Mouse (Mus musculus): Measurements from ENCODE around the gene Rbms2. TPM values are rescaled to one million over a fixed set of nuclear protein-coding genes. Genes with fewer than 3 reads are reported as not detected.
A peak's percentile ranks its signal among the peaks of the same experiment; 100 is the strongest.

Gene Rbms2
- total and polyA plus RNA-seq, 3 experiments, result 91.9 to 98.4 (median 94.7) TPM

DNA sequence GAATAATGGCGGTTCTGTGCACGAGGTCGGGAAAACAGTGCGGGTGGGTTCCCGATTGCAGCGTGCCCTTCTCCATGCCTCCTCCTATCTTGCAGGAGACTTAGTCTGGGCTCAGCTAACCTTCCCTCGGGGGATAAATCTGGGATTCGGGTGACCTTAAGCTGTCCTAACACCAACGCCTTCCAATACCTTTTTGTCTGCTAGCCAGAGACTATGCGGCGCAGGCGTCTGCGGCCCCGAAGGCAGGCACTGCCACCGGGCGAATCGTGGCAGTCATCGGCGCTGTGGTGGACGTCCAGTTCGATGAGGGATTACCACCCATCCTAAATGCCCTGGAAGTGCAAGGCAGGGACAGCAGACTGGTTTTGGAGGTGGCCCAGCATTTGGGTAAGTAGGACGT is 96.4 kb downstream of the Rbms2 start:
- Histone ChIP-seq H3K27ac (peak overlapping the region; percentile 94), H3K9ac (ENCODE audit: low read depth, low read length) (peak overlapping the region; percentile 86), H3K79me2 (replicated peaks; ENCODE audit: control insufficient read depth, insufficient read depth, low read length) (peaks cover 7% of the 10 kb centered on the region), H3K4me3 (peak overlapping the region; percentile 92), H3K27me3 (ENCODE audit: control insufficient read depth, insufficient read depth, low read length) (no peaks in the 10 kb centered on the region), H3K36me3 (ENCODE audit: control insufficient read depth, insufficient read depth, low read length) (peaks cover 35% of the 10 kb centered on the region), H3K4me1 (ENCODE audit: control insufficient read depth, insufficient read depth, low read length) (peaks cover 6% of the 10 kb centered on the region)
- WGBS, result under 1% methylated on average over 22 of the region's 22 CpGs
- TF ChIP-seq CTCF (IDR thresholded peaks at IDR 0.05) (no peak), POLR2A (IDR thresholded peaks at IDR 0.05; ENCODE audit: insufficient read depth, low read depth, low read length) (no peak), EP300 (IDR thresholded peaks at IDR 0.05; ENCODE audit: insufficient read depth, low read depth, low read length) (no peak)
- intact Hi-C loops (cut with DNase I), result loop anchor here (1.0 to 2.0 kb wide), 2 partner anchors 25 to 46 kb away; partner anchors contain the start of gene Ptges3
- DNase-seq, result no peak

GRCm38 (mm10) chr10:128082880-128083421 is 97.1 kb downstream of the Rbms2 start, which contains the start of gene Atp5b:
Gene Atp5b, plus strand, starts transcription at chr10:128083273.
- peak; percentile 94 to 98 for DNase-seq

DNA sequence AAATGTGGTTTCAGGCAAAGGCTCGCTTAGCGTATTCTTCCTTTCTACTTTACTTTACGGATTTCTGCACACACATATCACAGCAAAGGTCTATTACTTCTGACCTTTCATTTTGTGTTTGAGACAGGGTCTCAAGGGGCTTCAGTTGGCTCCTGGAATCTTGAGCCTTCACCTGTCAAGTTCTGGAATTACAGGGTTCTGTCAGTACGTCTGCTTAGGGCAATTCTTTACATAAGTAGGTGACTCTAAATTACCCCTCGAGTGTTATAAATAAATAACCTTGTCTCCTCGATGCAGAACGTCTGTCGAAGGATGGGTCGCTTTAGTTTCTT is 97.7 kb downstream of the Rbms2 start:
- WGBS, result 4% methylated on average over 9 of the region's 9 CpGs
- DNase-seq, result no peak
- Histone ChIP-seq H3K79me2 (replicated peaks; ENCODE audit: control insufficient read depth, insufficient read depth, low read length) (peaks cover 7% of the 10 kb centered on the region), H3K27me3 (ENCODE audit: control insufficient read depth, insufficient read depth, low read length) (no peaks in the 10 kb centered on the region), H3K4me1 (ENCODE audit: control insufficient read depth, insufficient read depth, low read length) (peaks cover 6% of the 10 kb centered on the region), H3K4me3 (peak overlapping the region; percentile 75), H3K36me3 (ENCODE audit: control insufficient read depth, insufficient read depth, low read length) (peaks cover 25% of the 10 kb centered on the region), H3K27ac (peak overlapping the region; percentile 89), H3K9ac (ENCODE audit: low read depth, low read length) (peak overlapping the region; percentile 86)
- intact Hi-C loops (cut with DNase I), result loop anchor here (2.0 kb wide), 1 partner anchor 24 kb away; the partner anchor contains the start of gene Ptges3
- TF ChIP-seq CTCF (IDR thresholded peaks at IDR 0.05), result no peak
- TF ChIP-seq POLR2A (IDR thresholded peaks at IDR 0.05; ENCODE audit: insufficient read depth, low read depth, low read length), result no peak
- no peak for TF ChIP-seq EP300 (IDR thresholded peaks at IDR 0.05; ENCODE audit: insufficient read depth, low read depth, low read length)

More at GRCm38 (mm10) chr10:128082880-128083421, 97.1 kb downstream of the Rbms2 start, which contains the start of gene Atp5b:
- intact Hi-C loops (cut with DNase I), result loop anchor here (1.0 to 2.0 kb wide), 2 partner anchors 24 to 46 kb away; partner anchors contain the start of gene Ptges3
- H3K9ac ChIP-seq (ENCODE audit: low read depth, low read length), result peak within 1 kb of the TSS; percentile 86
- peaks cover 6% of the 10 kb centered on the region for H3K4me1 ChIP-seq (ENCODE audit: control insufficient read depth, insufficient read depth, low read length)
- peaks cover 7% of the 10 kb centered on the region for H3K79me2 ChIP-seq (replicated peaks; ENCODE audit: control insufficient read depth, insufficient read depth, low read length)
- H3K27me3 ChIP-seq (ENCODE audit: control insufficient read depth, insufficient read depth, low read length), result no peaks in the 10 kb centered on the region
- TF ChIP-seq POLR2A (IDR thresholded peaks at IDR 0.05; ENCODE audit: insufficient read depth, low read depth, low read length), result peak; percentile 90
- no peak for TF ChIP-seq CTCF (IDR thresholded peaks at IDR 0.05)
- peak; percentile 77 for TF ChIP-seq EP300 (IDR thresholded peaks at IDR 0.05; ENCODE audit: insufficient read depth, low read depth, low read length)
- WGBS, result under 1% methylated on average over 34 of the region's 34 CpGs
- peaks cover 30% of the 10 kb centered on the region for H3K36me3 ChIP-seq (ENCODE audit: control insufficient read depth, insufficient read depth, low read length)
- H3K27ac ChIP-seq, result peak within 1 kb of the TSS; percentile 94
- H3K4me3 ChIP-seq, result peak within 1 kb of the TSS; percentile 92

DNA sequence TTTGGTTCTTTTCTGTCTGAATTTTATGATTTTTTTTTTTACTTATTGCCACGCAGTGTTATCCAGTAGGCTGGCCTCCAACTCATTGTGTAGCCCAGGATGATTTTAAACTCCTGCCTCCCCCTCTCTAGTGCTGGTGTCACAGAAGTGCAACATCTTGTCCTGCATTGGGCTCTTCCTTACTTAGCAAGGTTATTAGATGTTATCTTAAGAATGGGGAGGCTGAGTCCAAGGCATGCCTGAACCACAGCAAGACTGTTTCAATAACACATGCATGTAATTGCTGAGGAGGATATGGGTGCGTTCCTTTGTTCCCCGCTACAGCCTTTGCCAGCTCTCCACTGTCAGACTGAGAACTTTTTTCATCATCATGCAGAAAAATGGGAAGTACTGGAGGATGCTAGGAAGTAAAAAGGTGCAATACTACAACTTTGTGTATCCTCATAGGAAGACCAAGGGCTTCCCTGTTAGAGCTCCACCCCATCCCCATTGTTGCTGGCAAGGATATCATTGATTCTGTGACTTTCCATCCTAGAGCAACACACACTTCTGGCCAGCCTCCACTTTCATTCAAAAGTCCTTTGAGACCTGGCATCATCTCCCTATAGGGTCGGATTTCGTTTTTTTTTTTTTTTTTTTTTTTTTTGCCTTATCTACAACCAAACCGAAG is 98.2 kb downstream of the Rbms2 start:
- peaks cover 23% of the 10 kb centered on the region for H3K36me3 ChIP-seq (ENCODE audit: control insufficient read depth, insufficient read depth, low read length)
- peaks cover 7% of the 10 kb centered on the region for H3K79me2 ChIP-seq (replicated peaks; ENCODE audit: control insufficient read depth, insufficient read depth, low read length)
- no peak for DNase-seq
- peak overlapping the region; percentile 89 for H3K27ac ChIP-seq
- 22% methylated on average over 6 of the region's 6 CpGs for WGBS
- H3K9ac ChIP-seq (ENCODE audit: low read depth, low read length), result peak overlapping the region; percentile 86
- intact Hi-C loops (cut with DNase I), result loop anchor here (2.0 kb wide), 1 partner anchor 23 kb away; the partner anchor contains the start of gene Ptges3
- H3K4me1 ChIP-seq (ENCODE audit: control insufficient read depth, insufficient read depth, low read length), result peaks cover 6% of the 10 kb centered on the region
- no peak for TF ChIP-seq EP300 (IDR thresholded peaks at IDR 0.05; ENCODE audit: insufficient read depth, low read depth, low read length)
- no peak for TF ChIP-seq POLR2A (IDR thresholded peaks at IDR 0.05; ENCODE audit: insufficient read depth, low read depth, low read length)
- no peak for TF ChIP-seq CTCF (IDR thresholded peaks at IDR 0.05)
- no peaks in the 10 kb centered on the region for H3K27me3 ChIP-seq (ENCODE audit: control insufficient read depth, insufficient read depth, low read length)
- H3K4me3 ChIP-seq, result peak overlapping the region; percentile 75

Small RNAs within 50 kb of the gene (microRNA-seq; reads per million reads assigned to microRNA genes)
- 14.0 to 14.3 reads per million in 2 experiments for gene Mir677

Other genes starting within 250 kb of the Rbms2 start
- gene Hsd17b6, start 172.7 kb downstream of the Rbms2 start, total RNA-seq (2021), result not detected
- not detected in 2 replicates for gene Hsd17b6, start 172.7 kb downstream of the Rbms2 start, polyA plus RNA-seq (2012; rRNA removed)
- 1 to 10 TPM; 1.7 TPM for gene Prim1, start 165.1 kb downstream of the Rbms2 start, total RNA-seq (2021)
- 1.2 and 2.0 TPM in 2 replicates for gene Prim1, start 165.1 kb downstream of the Rbms2 start, polyA plus RNA-seq (2012; rRNA removed)
- 100 to 1,000 TPM; 436 to 544 TPM for gene Naca, start 144.7 kb downstream of the Rbms2 start, total RNA-seq (2021)
- 204 and 212 TPM in 2 replicates for gene Naca, start 144.7 kb downstream of the Rbms2 start, polyA plus RNA-seq (2012; rRNA removed)
- 10 to 100 TPM; 96.0 to 97.3 TPM for gene Ptges3, start 121.3 kb downstream of the Rbms2 start, total RNA-seq (2021)
- gene Ptges3, start 121.3 kb downstream of the Rbms2 start, polyA plus RNA-seq (2012; rRNA removed), result 16.3 and 19.2 TPM in 2 replicates
- gene Atp5b, start 97.0 kb downstream of the Rbms2 start, total RNA-seq (2021), result 1,000 to 10,000 TPM; 7,689 to 9,158 TPM
- gene Atp5b, start 97.0 kb downstream of the Rbms2 start, polyA plus RNA-seq (2012; rRNA removed), result 8,017 and 9,446 TPM in 2 replicates
- gene Baz2a, start 88.7 kb downstream of the Rbms2 start, total RNA-seq (2021), result 10 to 100 TPM; 18.4 to 22.4 TPM
- 15.5 and 23.7 TPM in 2 replicates for gene Baz2a, start 88.7 kb downstream of the Rbms2 start, polyA plus RNA-seq (2012; rRNA removed)
- under 1 TPM; 0.75 to 0.78 TPM for gene Gls2, start 14.2 kb upstream of the Rbms2 start, total RNA-seq (2021)
- 1.00 and 1.4 TPM in 2 replicates for gene Gls2, start 14.2 kb upstream of the Rbms2 start, polyA plus RNA-seq (2012; rRNA removed)
- 10 to 100 TPM; 35.0 to 37.5 TPM for gene Spryd4, start 31.5 kb upstream of the Rbms2 start, total RNA-seq (2021)
- gene Spryd4, start 31.5 kb upstream of the Rbms2 start, polyA plus RNA-seq (2012; rRNA removed), result 32.1 and 48.4 TPM in 2 replicates
- not detected for gene Mip, start 45.5 kb upstream of the Rbms2 start, total RNA-seq (2021)
- gene Mip, start 45.5 kb upstream of the Rbms2 start, polyA plus RNA-seq (2012; rRNA removed), result not detected in 2 replicates
- gene Timeless, start 51.8 kb upstream of the Rbms2 start, total RNA-seq (2021), result 1 to 10 TPM; 6.5 to 7.6 TPM
- 5.7 and 9.6 TPM in 2 replicates for gene Timeless, start 51.8 kb upstream of the Rbms2 start, polyA plus RNA-seq (2012; rRNA removed)
- not detected for gene Apon, start 73.8 kb upstream of the Rbms2 start, total RNA-seq (2021)
- 0.18 TPM in 1 of 2 replicates, not detected in the other for gene Apon, start 73.8 kb upstream of the Rbms2 start, polyA plus RNA-seq (2012; rRNA removed)
- gene Apof, start 88.4 kb upstream of the Rbms2 start, total RNA-seq (2021), result not detected
- gene Apof, start 88.4 kb upstream of the Rbms2 start, polyA plus RNA-seq (2012; rRNA removed), result 0.18 TPM in 1 of 2 replicates, not detected in the other
- gene Stat2, start 90.3 kb upstream of the Rbms2 start, total RNA-seq (2021), result 10 to 100 TPM in 1 of 2 experiments, 1 to 10 TPM in 1; 7.3 to 12.2 TPM
- gene Stat2, start 90.3 kb upstream of the Rbms2 start, polyA plus RNA-seq (2012; rRNA removed), result 11.0 and 17.5 TPM in 2 replicates
- under 1 TPM in 1 of 2 experiments, not detected in 1; 0.16 TPM for gene Il23a, start 118.5 kb upstream of the Rbms2 start, total RNA-seq (2021)
- gene Il23a, start 118.5 kb upstream of the Rbms2 start, polyA plus RNA-seq (2012; rRNA removed), result 0.12 TPM in 1 of 2 replicates, not detected in the other
- gene Pan2, start 123.0 kb upstream of the Rbms2 start, total RNA-seq (2021), result 1 to 10 TPM; 6.5 to 6.9 TPM
- gene Pan2, start 123.0 kb upstream of the Rbms2 start, polyA plus RNA-seq (2012; rRNA removed), result 15.2 and 19.8 TPM in 2 replicates
- 10 to 100 TPM; 58.9 to 65.3 TPM for gene Cnpy2, start 142.2 kb upstream of the Rbms2 start, total RNA-seq (2021)
- gene Cnpy2, start 142.2 kb upstream of the Rbms2 start, polyA plus RNA-seq (2012; rRNA removed), result 27.8 and 48.0 TPM in 2 replicates
- 1,000 to 10,000 TPM in 1 of 2 experiments, 100 to 1,000 TPM in 1; 947 to 1,091 TPM for gene Cs, start 157.4 kb upstream of the Rbms2 start, total RNA-seq (2021)
- gene Cs, start 157.4 kb upstream of the Rbms2 start, polyA plus RNA-seq (2012; rRNA removed), result 1,148 and 1,658 TPM in 2 replicates
- 100 to 1,000 TPM; 332 to 391 TPM for gene Coq10a, start 188.7 kb upstream of the Rbms2 start, total RNA-seq (2021)
- gene Coq10a, start 188.7 kb upstream of the Rbms2 start, polyA plus RNA-seq (2012; rRNA removed), result 356 and 500 TPM in 2 replicates
- gene Ankrd52, start 196.8 kb upstream of the Rbms2 start, total RNA-seq (2021), result 10 to 100 TPM; 41.8 to 47.5 TPM
- 29.2 and 34.6 TPM in 2 replicates for gene Ankrd52, start 196.8 kb upstream of the Rbms2 start, polyA plus RNA-seq (2012; rRNA removed)
- gene Slc39a5, start 220.9 kb upstream of the Rbms2 start, total RNA-seq (2021), result not detected
- gene Slc39a5, start 220.9 kb upstream of the Rbms2 start, polyA plus RNA-seq (2012; rRNA removed), result not detected in 2 replicates
- gene Nabp2, start 231.2 kb upstream of the Rbms2 start, total RNA-seq (2021), result 10 to 100 TPM; 45.2 to 48.2 TPM
- gene Nabp2, start 231.2 kb upstream of the Rbms2 start, polyA plus RNA-seq (2012; rRNA removed), result 25.0 and 25.1 TPM in 2 replicates
- gene Rnf41, start 231.4 kb upstream of the Rbms2 start, total RNA-seq (2021), result 10 to 100 TPM; 15.8 to 16.9 TPM
- 12.5 and 17.8 TPM in 2 replicates for gene Rnf41, start 231.4 kb upstream of the Rbms2 start, polyA plus RNA-seq (2012; rRNA removed)